Mouse (Mus musculus) Muller cell, postnatal 12 days (primary cell): ENCODE measurements at regions not wholly inside any gene's neighbourhood (a gene's known extent, or its start where the extent isn't known, plus 50 kb on each side); places are given as distances from the start of the nearest gene placed in this dataset.
A peak's percentile ranks its signal among the peaks of the same experiment; 100 is the strongest.

Experiments used
- DNase-seq: peaks from one replicate; pipeline ENCODE4 v3.0.0-alpha.2; 2015; ENCODE audit errors: inconsistent ontology term

DNA sequence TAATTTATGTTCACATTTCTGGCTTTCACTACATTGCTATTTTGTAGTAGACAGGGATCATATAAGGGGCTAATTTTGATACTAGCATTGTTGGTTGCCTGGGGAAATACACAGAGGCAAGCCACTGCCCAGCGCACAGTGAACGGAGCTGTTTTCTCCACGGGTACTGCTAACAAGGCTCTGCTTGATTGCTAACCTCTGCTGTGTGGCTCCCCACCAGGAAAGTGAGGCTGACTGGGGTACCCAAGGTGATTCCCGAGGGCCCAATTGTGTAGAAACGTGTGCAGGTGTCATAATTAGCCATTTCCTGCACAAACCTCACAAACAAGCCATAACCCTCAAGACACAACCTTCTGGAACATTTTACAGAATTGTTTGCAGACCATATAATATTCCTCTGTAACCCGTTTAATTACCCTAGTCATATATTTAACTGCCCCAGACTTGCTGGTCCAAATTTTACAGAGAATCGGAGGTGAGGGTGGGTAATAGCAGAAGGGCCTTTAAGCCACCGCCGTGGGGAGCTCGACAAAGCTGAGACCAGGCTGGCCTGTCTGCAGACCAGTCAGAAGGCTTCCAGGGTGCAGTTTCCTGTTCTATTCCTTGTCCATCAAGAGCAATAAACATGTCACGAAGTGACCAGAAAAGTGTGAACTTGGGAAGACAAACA lies 170.9 kb downstream of the Fam169b start:
- no peak for DNase-seq

- DNase-seq, result peak; percentile 61
Observed at GRCm38 (mm10) chr7:68440661-68441150, 167.1 kb downstream of the Fam169b start.

GRCm38 (mm10) chr7:68428946-68429345 lies 155.3 kb downstream of the Fam169b start:
- DNase-seq, result no peak

DNA sequence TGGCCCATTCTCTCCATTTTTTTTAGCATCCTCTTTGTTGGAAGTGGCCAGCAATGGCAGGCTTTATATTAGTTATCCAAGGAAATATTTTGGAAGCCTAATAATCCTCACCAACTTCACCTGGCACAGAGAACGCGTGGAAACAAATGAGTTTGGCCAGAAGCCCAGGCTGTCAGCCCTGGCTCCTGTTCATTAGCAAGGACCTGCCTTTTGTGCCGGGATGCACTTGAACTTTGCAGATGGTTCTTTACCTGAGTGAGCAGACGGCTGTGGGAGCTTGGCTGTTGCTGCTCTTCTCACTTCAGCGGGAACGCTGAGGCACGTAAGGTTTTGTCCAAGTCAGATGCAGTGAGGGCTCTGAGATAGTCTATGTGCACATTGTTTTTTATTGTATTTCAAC lies 142.3 kb downstream of the Fam169b start:
- no peak for DNase-seq

DNA sequence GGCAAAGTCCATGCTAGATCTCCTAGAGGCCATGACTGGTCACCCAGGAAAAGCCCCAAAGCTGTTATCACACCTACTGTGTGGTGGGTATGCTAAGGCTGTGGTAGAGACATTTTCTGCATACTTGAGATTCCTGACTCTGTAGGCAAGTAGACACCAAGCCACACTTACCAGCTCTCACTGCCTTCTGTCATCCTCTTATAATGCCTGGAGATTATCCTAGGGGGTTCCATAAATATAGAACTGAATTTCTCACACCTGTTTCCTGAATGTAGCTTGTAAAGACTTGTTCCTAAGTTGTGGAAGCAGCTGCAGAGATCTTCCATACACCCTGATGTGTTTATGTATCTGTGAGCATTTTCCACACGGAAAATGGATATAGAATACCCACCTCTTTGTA lies 139.1 kb downstream of the Fam169b start:
- DNase-seq, result peak; percentile 33
